Mouse (Mus musculus) fibroblast of lung, adult 2 months (primary cell): ENCODE measurements around the gene Kif2c.
A peak's percentile ranks its signal among the peaks of the same experiment; 100 is the strongest.

Experiments used
- DNase-seq: peaks from one replicate; pipeline ENCODE4 v3.0.0-alpha.2; 2011; ENCODE audit warnings: low read depth

Gene Kif2c

GRCm38 (mm10) chr4:117181863-117182758, at the start of gene Kif2c:
Kif2c (minus strand) TSS chr4:117182639.
- peak; percentile 71 for DNase-seq

- no peak for DNase-seq
Observed at GRCm38 (mm10) chr4:117231208-117231607, 48.8 kb upstream of the Kif2c start.

GRCm38 (mm10) chr4:117230331-117230730, 47.9 kb upstream of the Kif2c start:
- no peak for DNase-seq

- no peak for DNase-seq
Observed at GRCm38 (mm10) chr4:117229590-117229989, 47.2 kb upstream of the Kif2c start.

GRCm38 (mm10) chr4:117225250-117225649, 42.8 kb upstream of the Kif2c start:
- DNase-seq: no peak

- DNase-seq: no peak
Observed at GRCm38 (mm10) chr4:117224122-117224521, 41.7 kb upstream of the Kif2c start.

GRCm38 (mm10) chr4:117223001-117223400, 40.6 kb upstream of the Kif2c start:
- DNase-seq: no peak

GRCm38 (mm10) chr4:117221836-117222235, 39.4 kb upstream of the Kif2c start:
- no peak for DNase-seq

GRCm38 (mm10) chr4:117220741-117221515, 38.5 kb upstream of the Kif2c start:
- no peak for DNase-seq

- peak; percentile 23 for DNase-seq
Observed at GRCm38 (mm10) chr4:117218517-117219219, 36.2 kb upstream of the Kif2c start.

- DNase-seq: no peak
Observed at GRCm38 (mm10) chr4:117217029-117217428, 34.6 kb upstream of the Kif2c start.

GRCm38 (mm10) chr4:117214250-117214649, 31.8 kb upstream of the Kif2c start:
- no peak for DNase-seq

GRCm38 (mm10) chr4:117210147-117211074, 28.0 kb upstream of the Kif2c start:
- DNase-seq: peak; percentile 24

GRCm38 (mm10) chr4:117209592-117209991, 27.2 kb upstream of the Kif2c start:
- DNase-seq: no peak

GRCm38 (mm10) chr4:117202992-117203354, 20.5 kb upstream of the Kif2c start:
- no peak for DNase-seq

- DNase-seq: no peak
Observed at GRCm38 (mm10) chr4:117202046-117202991, 19.9 kb upstream of the Kif2c start.

- DNase-seq: no peak
Observed at GRCm38 (mm10) chr4:117191804-117192203, 9.4 kb upstream of the Kif2c start.

- DNase-seq: no peak
Observed at GRCm38 (mm10) chr4:117190660-117191059, 8.2 kb upstream of the Kif2c start.

GRCm38 (mm10) chr4:117189856-117190543, 7.6 kb upstream of the Kif2c start:
- peak; percentile 74 for DNase-seq
